Mouse (Mus musculus) heart, postnatal 0 days (tissue): Measurements from ENCODE around the gene Strn3. TPM values are rescaled to one million over a fixed set of nuclear protein-coding genes. Genes with fewer than 3 reads are reported as not detected.
"Not testable (repeated sequence)": the region's sequence is repeated elsewhere in the genome, so short reads cannot be mapped to it uniquely, and the experiment has no call there.

Source experiments
- ATAC-seq: fragments of 200-750 bp; cut with Nextera tagmentation; 2 replicates; pipeline ENCODE4 v1.8.0; 2017; ENCODE audit warnings: low read depth, moderate number of reproducible peaks, moderate library complexity; ENCODE audit not compliant: insufficient read depth
- DNase-seq: peaks from one replicate; pipeline ENCODE4 v3.0.0-alpha.2; 2016; ENCODE audit warnings: low spot score
- H3K27ac ChIP-seq: fragments of 300-500 bp; sonication (generic); 2 replicates; pipeline ENCODE4 v1.5.1; 2014; ENCODE audit warnings: low read depth, mild to moderate bottlenecking
- H3K27me3 ChIP-seq: fragments of 300-500 bp; sonication (generic); 2 replicates; pipeline ENCODE4 v1.6.1; 2014; ENCODE audit warnings: low read length, mixed read lengths; ENCODE audit not compliant: control insufficient read depth, insufficient read depth
- H3K36me3 ChIP-seq: fragments of 300-500 bp; sonication (generic); replicated peaks from 2 replicates; pipeline ENCODE4 v1.6.1; 2014; ENCODE audit warnings: low read length, mixed read lengths; ENCODE audit not compliant: control insufficient read depth, insufficient read depth
- H3K4me1 ChIP-seq: fragments of 300-500 bp; sonication (generic); 2 replicates; pipeline ENCODE4 v1.6.1; 2014; ENCODE audit warnings: antibody characterized with exemption; ENCODE audit not compliant: control insufficient read depth, insufficient read depth
- H3K4me2 ChIP-seq: fragments of 300-500 bp; sonication (generic); 2 replicates; pipeline ENCODE4 v1.6.1; 2014; ENCODE audit warnings: low read depth, mild to moderate bottlenecking, low read length, moderate library complexity
- H3K4me3 ChIP-seq: fragments of 300-500 bp; sonication (generic); 2 replicates; pipeline ENCODE4 v1.5.1; 2014; ENCODE audit warnings: low read depth, low read length
- H3K9ac ChIP-seq: fragments of 300-500 bp; sonication (generic); replicated peaks from 2 replicates; pipeline ENCODE4 v1.6.1; 2014; ENCODE audit warnings: low read depth, low read length, mixed read lengths
- H3K9me3 ChIP-seq: fragments of 300-500 bp; sonication (generic); replicated peaks from 2 replicates; pipeline ENCODE4 v1.6.1; 2016; ENCODE audit warnings: low read length; ENCODE audit not compliant: control insufficient read depth
- CTCF ChIP-seq: IDR thresholded peaks from 2 replicates; pipeline ENCODE4 v1.5.1; 2016; ENCODE audit warnings: antibody characterized with exemption, control low read depth, low read depth
- EP300 ChIP-seq: IDR thresholded peaks from 2 replicates; pipeline ENCODE4 v1.6.1; 2016; ENCODE audit warnings: antibody characterized with exemption, low read depth
- WGBS: fragments of 180-500 bp; shearing (Covaris S2); extraction: QIAGEN DNeasy Blood & Tissue Kit; methylation state at CpG from one replicate; pipeline ENCODE4 v1.1.7; 2014; 5-methylcytosine and 5-hydroxymethylcytosine counted together
- polyA plus RNA-seq: library from polyadenylated mRNA; unstranded; fragments of >200 nt; fragmentation: Nextera tagmentation; extraction: Ambion mirVana; gene quantifications from 2 replicates; pipeline ENCODE4 v1.2.1, GENCODE M21; 2015
- total RNA-seq: library from RNA; depleted of rRNA; stranded (reverse); fragments of >200 nt; gene quantifications from 2 replicates; pipeline ENCODE4 v1.2.3, GENCODE M21; 2014; ENCODE audit warnings: low replicate concordance

Gene Strn3
- total and polyA plus RNA-seq, 2 experiments from 2014 or later: 37.1 to 69.6 TPM

DNA sequence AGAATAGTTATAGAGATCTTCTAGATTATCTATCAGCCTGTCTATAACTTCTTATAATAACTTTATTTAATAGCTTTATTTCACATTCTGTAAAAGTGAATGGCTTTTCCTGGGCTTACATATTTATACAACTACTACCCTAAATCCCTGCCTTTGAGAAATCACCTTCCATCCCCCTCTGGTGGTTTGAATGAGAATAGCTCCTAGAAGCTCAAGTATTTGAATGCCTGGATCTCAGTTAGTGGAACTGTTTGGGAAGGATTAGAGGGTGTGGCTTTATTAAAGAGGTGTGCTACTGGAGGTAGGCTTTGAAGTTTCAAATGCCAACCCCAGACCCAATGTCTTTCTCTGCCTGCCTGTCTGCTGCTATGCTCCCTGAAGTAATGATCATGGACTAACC is 10.0 kb upstream of the Strn3 start:
- DNase-seq: no peak
- H3K9ac ChIP-seq: no peak overlapping the region
- ATAC-seq: no peak
- H3K36me3 ChIP-seq: no peaks in the 10 kb centered on the region
- H3K4me3 ChIP-seq: no peak overlapping the region
- H3K9me3 ChIP-seq: no peaks in the 10 kb centered on the region
- TF ChIP-seq EP300: no peak
- TF ChIP-seq CTCF: peak; percentile 18; the same call in 1 of the 2 replicates
- no peaks in the 10 kb centered on the region for H3K27me3 ChIP-seq
- no peak overlapping the region for H3K27ac ChIP-seq
- H3K4me1 ChIP-seq: no peaks in the 10 kb centered on the region; the same call in 1 of the 2 replicates
- no peak overlapping the region for H3K4me2 ChIP-seq

DNA sequence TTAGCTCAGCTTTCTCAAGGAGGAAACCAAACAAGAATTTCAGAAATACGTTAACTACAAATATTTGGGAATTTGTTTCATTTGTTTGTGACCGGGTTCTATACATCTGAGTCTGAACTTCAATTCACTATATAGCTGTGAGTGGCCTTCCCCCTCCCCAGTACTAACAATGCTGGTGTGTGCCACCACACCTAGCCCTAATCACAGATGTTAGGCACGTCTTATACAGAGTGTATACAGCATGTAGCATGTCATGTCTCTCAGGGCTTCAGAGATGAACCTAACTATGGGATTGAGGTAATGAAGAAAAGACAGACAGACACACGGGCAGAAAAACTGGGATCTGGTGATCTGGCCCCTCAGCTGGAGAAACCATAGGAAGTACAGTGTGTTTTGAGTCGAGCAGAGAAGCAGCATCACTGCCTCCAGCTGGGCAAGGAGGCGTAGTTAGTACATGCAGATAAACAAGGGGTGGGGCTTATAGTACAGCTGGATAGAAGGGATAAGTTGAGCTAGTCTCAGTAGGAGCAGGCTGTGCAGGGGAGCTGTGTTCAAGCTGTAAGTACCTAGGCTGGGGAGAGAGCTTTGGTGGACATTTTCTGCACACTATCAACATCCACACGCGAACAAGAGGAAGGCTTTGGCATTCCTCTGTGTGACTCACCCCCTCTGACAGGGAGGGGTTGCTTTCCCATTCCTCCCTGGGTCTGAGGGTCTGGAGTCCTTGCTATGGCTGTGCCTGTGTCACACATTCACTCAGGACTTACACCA is 8.1 kb upstream of the Strn3 start:
- no peak for TF ChIP-seq EP300
- TF ChIP-seq CTCF: no peak
- Histone ChIP-seq H3K4me1 (peaks cover 6% of the 10 kb centered on the region), H3K4me3 (no peak overlapping the region), H3K4me2 (no peak overlapping the region), H3K9me3 (no peaks in the 10 kb centered on the region), H3K9ac (no peak overlapping the region), H3K27me3 (no peaks in the 10 kb centered on the region), H3K27ac (peak overlapping the region; percentile 18; the same call in 1 of the 2 replicates), H3K36me3 (no peaks in the 10 kb centered on the region)
- ATAC-seq (peak; percentile 64), DNase-seq (peak; percentile 26)
- WGBS: 42% methylated on average over 8 of the region's 8 CpGs

DNA sequence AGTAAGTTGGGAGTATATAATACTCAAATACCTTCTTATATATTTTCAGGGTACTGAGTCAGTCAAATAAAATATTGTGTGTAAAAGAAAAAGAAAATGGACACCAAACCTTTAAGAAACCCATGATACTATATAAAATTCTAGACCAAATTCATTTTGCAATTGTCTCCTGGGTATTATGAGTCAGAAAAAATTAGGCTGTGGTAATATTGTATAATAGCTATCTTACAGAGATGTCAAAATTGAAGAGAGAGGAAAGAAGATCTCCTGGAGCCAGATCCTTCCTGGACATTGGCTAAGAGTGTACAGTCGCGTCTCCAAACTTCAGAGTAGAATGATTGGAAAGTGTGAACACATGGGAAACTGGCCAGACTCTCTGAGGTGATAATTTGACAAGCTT is 4.5 kb upstream of the Strn3 start:
- Histone ChIP-seq H3K9me3 (no peaks in the 10 kb centered on the region), H3K36me3 (no peaks in the 10 kb centered on the region), H3K4me1 (peaks cover 16% of the 10 kb centered on the region), H3K4me2 (no peak overlapping the region), H3K4me3 (no peak overlapping the region), H3K27ac (no peak overlapping the region), H3K9ac (no peak overlapping the region), H3K27me3 (no peaks in the 10 kb centered on the region)
- DNase-seq (no peak), ATAC-seq (no peak)
- WGBS: 38% methylated on average over 2 of the region's 2 CpGs
- no peak for TF ChIP-seq EP300
- no peak for TF ChIP-seq CTCF

DNA sequence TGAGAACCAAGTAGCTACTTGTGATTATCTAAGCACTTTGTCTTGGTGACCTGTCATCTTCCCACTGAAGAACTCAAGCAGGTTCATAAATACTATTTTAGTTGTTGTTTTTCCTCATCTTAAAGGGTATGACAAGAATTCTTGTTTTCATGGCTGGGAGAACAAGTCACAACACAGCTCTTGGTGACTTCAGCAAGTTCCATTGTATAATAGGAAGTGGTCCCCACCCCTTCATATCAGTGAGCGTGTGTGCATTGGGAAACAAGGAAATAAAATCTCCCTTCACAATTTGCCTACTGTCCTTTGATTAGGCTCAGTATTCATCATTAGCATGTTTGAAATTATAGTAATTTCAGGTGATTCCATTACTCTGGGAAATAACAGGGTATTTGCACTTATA is 3.3 kb upstream of the Strn3 start:
- ATAC-seq (no peak), DNase-seq (peak; percentile 37)
- WGBS: 58% methylated on average over 1 of the region's 1 CpGs
- H3K4me3 ChIP-seq: no peak overlapping the region
- H3K36me3 ChIP-seq: no peaks in the 10 kb centered on the region
- H3K9me3 ChIP-seq: no peaks in the 10 kb centered on the region
- H3K9ac ChIP-seq: no peak overlapping the region
- peaks cover 16% of the 10 kb centered on the region for H3K4me1 ChIP-seq
- no peaks in the 10 kb centered on the region for H3K27me3 ChIP-seq
- no peak for TF ChIP-seq EP300
- TF ChIP-seq CTCF: no peak
- H3K27ac ChIP-seq: peak overlapping the region; percentile 60
- no peak overlapping the region for H3K4me2 ChIP-seq

DNA sequence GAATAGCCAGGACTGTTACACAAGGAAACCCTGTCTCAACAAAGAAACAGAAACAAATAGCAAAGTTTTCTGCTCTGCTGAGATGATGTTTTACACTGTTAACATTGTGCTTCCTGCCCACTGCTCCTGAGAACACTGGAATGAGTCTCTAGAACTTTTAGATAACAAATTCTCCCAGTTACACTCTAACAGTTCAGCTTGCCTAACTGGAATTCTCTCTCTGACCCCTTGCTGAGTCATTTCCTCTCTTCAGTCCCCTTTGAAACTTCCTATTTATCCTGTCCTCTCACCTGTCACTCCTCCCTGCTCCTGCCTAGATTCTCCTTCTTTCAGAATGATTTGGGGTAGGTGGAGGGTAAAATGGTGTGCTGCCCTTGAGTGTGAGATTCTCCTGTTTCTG is 2.4 kb upstream of the Strn3 start:
- TF ChIP-seq CTCF: no peak
- no peak for TF ChIP-seq EP300
- H3K4me2 ChIP-seq: no peak overlapping the region
- peaks cover 21% of the 10 kb centered on the region for H3K4me1 ChIP-seq
- peak; percentile 40 for DNase-seq
- no peak for ATAC-seq
- no peak overlapping the region for H3K9ac ChIP-seq
- H3K36me3 ChIP-seq: no peaks in the 10 kb centered on the region
- H3K27ac ChIP-seq: peak overlapping the region; percentile 60
- H3K27me3 ChIP-seq: no peaks in the 10 kb centered on the region
- no peak overlapping the region for H3K4me3 ChIP-seq
- no peaks in the 10 kb centered on the region for H3K9me3 ChIP-seq

DNA sequence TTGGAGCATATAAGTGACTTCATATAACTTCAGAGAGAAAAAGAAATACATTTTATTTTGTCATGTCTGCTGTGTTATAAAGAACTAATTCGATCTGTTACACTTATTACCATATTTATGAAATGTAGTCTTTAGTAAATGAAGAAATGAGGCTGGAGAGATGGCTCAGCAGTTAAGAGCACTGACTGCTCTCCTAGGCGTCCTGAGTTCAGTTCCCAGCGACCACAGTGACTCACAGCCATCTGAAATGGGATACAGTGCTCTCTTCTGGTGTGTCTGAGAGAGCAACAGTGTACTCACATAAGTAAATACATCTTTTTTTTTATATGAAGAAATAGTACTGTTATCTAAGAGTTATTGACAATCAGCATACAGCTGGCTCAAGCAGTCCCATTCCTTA is 1.7 kb upstream of the Strn3 start:
- no peak overlapping the region for H3K4me2 ChIP-seq
- no peaks in the 10 kb centered on the region for H3K27me3 ChIP-seq
- no peak for DNase-seq
- ATAC-seq: no peak
- no peak overlapping the region for H3K4me3 ChIP-seq
- H3K27ac ChIP-seq: peak overlapping the region; percentile 60; the same call in 1 of the 2 replicates
- WGBS: 85% methylated on average over 3 of the region's 3 CpGs
- no peak overlapping the region for H3K9ac ChIP-seq
- H3K9me3 ChIP-seq: no peaks in the 10 kb centered on the region
- H3K4me1 ChIP-seq: peaks cover 21% of the 10 kb centered on the region
- no peak for TF ChIP-seq EP300
- TF ChIP-seq CTCF: no peak
- no peaks in the 10 kb centered on the region for H3K36me3 ChIP-seq

DNA sequence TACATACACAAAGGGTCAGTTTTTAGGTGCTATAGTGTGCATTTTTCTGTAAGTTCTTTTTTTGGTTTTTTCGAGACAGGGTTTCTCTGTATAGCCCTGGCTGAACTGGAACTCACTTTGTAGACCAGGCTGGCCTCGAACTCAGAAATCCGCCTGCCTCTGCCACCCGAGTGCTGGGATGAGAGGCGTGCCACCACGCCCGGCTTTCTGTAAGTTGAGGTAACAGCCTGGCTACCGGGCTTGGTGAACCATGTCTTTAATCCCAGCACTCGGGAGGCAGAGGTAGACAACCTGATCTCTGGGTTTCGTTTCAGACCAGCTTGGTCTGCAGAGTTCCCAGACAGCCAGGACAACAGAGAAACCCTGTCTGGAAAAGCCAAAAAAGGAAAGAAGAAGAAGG is 1.2 kb upstream of the Strn3 start:
- DNase-seq, H3K36me3 ChIP-seq, H3K9ac ChIP-seq, H3K9me3 ChIP-seq, H3K27me3 ChIP-seq, ATAC-seq: not testable (repeated sequence)
- 70% methylated on average over 10 of the region's 10 CpGs for WGBS
- peaks cover 21% of the 10 kb centered on the region for H3K4me1 ChIP-seq
- H3K27ac ChIP-seq: peak overlapping the region; percentile 100
- H3K4me2 ChIP-seq: peak overlapping the region; percentile 88
- H3K4me3 ChIP-seq: peak overlapping the region; percentile 96; the same call in 1 of the 2 replicates
